Mouse (Mus musculus) bone marrow macrophage, adult 2 months (primary cell): ENCODE results near the gene Exph5. TPM values are rescaled to one million over a fixed set of nuclear protein-coding genes. Genes with fewer than 3 reads are reported as not detected.

ENCODE experiments used
- H3K27ac ChIP-seq: 2 replicates; pipeline ENCODE4 v1.5.1; 2012; ENCODE audit warnings: low read depth, low read length; ENCODE audit not compliant: insufficient read depth
- H3K4me1 ChIP-seq: 2 replicates; pipeline ENCODE4 v1.6.1; 2012; ENCODE audit warnings: low read length; ENCODE audit not compliant: control insufficient read depth, insufficient read depth
- H3K4me3 ChIP-seq: 2 replicates; pipeline ENCODE4 v1.5.1; 2012; ENCODE audit warnings: mild to moderate bottlenecking, low read length, moderate library complexity; ENCODE audit not compliant: insufficient read depth
- CTCF ChIP-seq: IDR thresholded peaks from 2 replicates; pipeline ENCODE4 v1.5.1; 2012; ENCODE audit warnings: low read depth, mild to moderate bottlenecking, low read length, moderate library complexity
- POLR2A ChIP-seq: IDR thresholded peaks from 2 replicates; pipeline ENCODE4 v1.6.1; 2012; ENCODE audit warnings: mild to moderate bottlenecking, low read depth, low read length, borderline replicate concordance
- polyA plus RNA-seq: library from polyadenylated mRNA; stranded (reverse); fragments of >200 nt; gene quantifications from 2 replicates; pipeline ENCODE4 v1.2.4, GENCODE M21; 2012; ENCODE audit not compliant: missing spikeins, insufficient read depth, insufficient read length

Gene Exph5
- polyA plus RNA-seq, 1 experiment: not detected

- Histone ChIP-seq H3K4me3 (no peak overlapping the region), H3K4me1 (peaks cover 3% of the 10 kb centered on the region; the same call in 1 of the 2 replicates), H3K27ac (no peak overlapping the region)
- TF ChIP-seq CTCF (no peak), POLR2A (no peak)
These were observed 29.3 kb upstream of the Exph5 start for GRCm38 (mm10) chr9:53272207-53272606.

GRCm38 (mm10) chr9:53272714-53273113 lies 28.8 kb upstream of the Exph5 start:
- Histone ChIP-seq H3K4me3 (no peak overlapping the region), H3K27ac (no peak overlapping the region), H3K4me1 (peaks cover 3% of the 10 kb centered on the region; the same call in 1 of the 2 replicates)
- no peak for TF ChIP-seq POLR2A
- no peak for TF ChIP-seq CTCF

GRCm38 (mm10) chr9:53276381-53276780 lies 25.1 kb upstream of the Exph5 start:
- Histone ChIP-seq H3K4me1 (peaks cover 3% of the 10 kb centered on the region; the same call in 1 of the 2 replicates), H3K27ac (no peak overlapping the region), H3K4me3 (no peak overlapping the region)
- TF ChIP-seq POLR2A (no peak), CTCF (no peak)

- TF ChIP-seq CTCF (no peak), POLR2A (no peak)
- no peak overlapping the region for H3K4me3 ChIP-seq
- H3K4me1 ChIP-seq: peaks cover 3% of the 10 kb centered on the region; the same call in 1 of the 2 replicates
- H3K27ac ChIP-seq: no peak overlapping the region
These were observed 22.5 kb upstream of the Exph5 start for GRCm38 (mm10) chr9:53278997-53279396.

GRCm38 (mm10) chr9:53286793-53287192 lies 14.7 kb upstream of the Exph5 start:
- Histone ChIP-seq H3K4me3 (no peak overlapping the region), H3K27ac (no peak overlapping the region), H3K4me1 (no peaks in the 10 kb centered on the region)
- TF ChIP-seq POLR2A (no peak), CTCF (no peak)

GRCm38 (mm10) chr9:53290006-53290405 lies 11.5 kb upstream of the Exph5 start:
- no peak for TF ChIP-seq CTCF
- no peak for TF ChIP-seq POLR2A
- Histone ChIP-seq H3K4me3 (no peak overlapping the region), H3K27ac (no peak overlapping the region), H3K4me1 (no peaks in the 10 kb centered on the region)

GRCm38 (mm10) chr9:53292833-53293232 lies 8.6 kb upstream of the Exph5 start:
- TF ChIP-seq CTCF (no peak), POLR2A (no peak)

GRCm38 (mm10) chr9:53301801-53302311 lies 386 bp downstream of the Exph5 start:
- 0 out of 2 replicates have a peak overlapping the region, but pooled peaks have one; percentile 11 for H3K4me3 ChIP-seq

More at GRCm38 (mm10) chr9:53292833-53293232, 8.6 kb upstream of the Exph5 start:
- Histone ChIP-seq H3K4me1 (no peaks in the 10 kb centered on the region), H3K27ac (no peak overlapping the region), H3K4me3 (no peak overlapping the region)

GRCm38 (mm10) chr9:53302415-53302814 lies 945 bp downstream of the Exph5 start:
- Histone ChIP-seq H3K4me3 (no peak overlapping the region), H3K4me1 (no peaks in the 10 kb centered on the region; the same call in 1 of the 2 replicates), H3K27ac (no peak overlapping the region)
- TF ChIP-seq CTCF (no peak), POLR2A (no peak)

More at GRCm38 (mm10) chr9:53301801-53302311, 386 bp downstream of the Exph5 start:
- Histone ChIP-seq H3K27ac (no peak overlapping the region), H3K4me1 (no peaks in the 10 kb centered on the region; the same call in 1 of the 2 replicates)
- TF ChIP-seq POLR2A (no peak), CTCF (no peak)

GRCm38 (mm10) chr9:53307904-53308303 lies 6.4 kb downstream of the Exph5 start:
- TF ChIP-seq CTCF (no peak), POLR2A (no peak)
- Histone ChIP-seq H3K27ac (no peak overlapping the region), H3K4me1 (no peaks in the 10 kb centered on the region), H3K4me3 (no peak overlapping the region)
